Mouse (Mus musculus): Measurements from ENCODE around the gene Pbx1. TPM values are rescaled to one million over a fixed set of nuclear protein-coding genes. Genes with fewer than 3 reads are reported as not detected.

Gene Pbx1
- polyA plus RNA-seq, 1 experiment from 2014 or later, result 2.0 TPM

GRCm38 (mm10) chr1:168236101-168236500 lies 196.0 kb downstream of the Pbx1 start:
- no peak for ATAC-seq (ENCODE audit: insufficient read depth)
- Histone ChIP-seq H3K27me3 (no peaks in the 10 kb centered on the region), H3K4me1 (replicated peaks) (no peaks in the 10 kb centered on the region), H3K36me3 (replicated peaks) (no peaks in the 10 kb centered on the region), H3K9ac (no peak overlapping the region), H3K27ac (replicated peaks) (no peak overlapping the region), H3K9me3 (replicated peaks) (no peaks in the 10 kb centered on the region), H3K4me3 (replicated peaks) (no peak overlapping the region), H3K4me2 (no peak overlapping the region)
- 51% methylated on average over 5 of the region's 5 CpGs for WGBS (ENCODE audit: insufficient replicate concordance)

- H3K4me3 ChIP-seq (replicated peaks), result no peak overlapping the region
- H3K36me3 ChIP-seq (replicated peaks), result no peaks in the 10 kb centered on the region
- H3K9me3 ChIP-seq (replicated peaks), result no peaks in the 10 kb centered on the region
- 71% methylated on average over 11 of the region's 11 CpGs for WGBS (ENCODE audit: insufficient replicate concordance)
- ATAC-seq (ENCODE audit: insufficient read depth), result no peak
- no peak overlapping the region for H3K9ac ChIP-seq
- no peaks in the 10 kb centered on the region for H3K27me3 ChIP-seq
- no peak overlapping the region for H3K27ac ChIP-seq (replicated peaks)
- no peaks in the 10 kb centered on the region for H3K4me1 ChIP-seq (replicated peaks)
- no peak overlapping the region for H3K4me2 ChIP-seq
These were observed 197.7 kb downstream of the Pbx1 start for GRCm38 (mm10) chr1:168234355-168234754.

DNA sequence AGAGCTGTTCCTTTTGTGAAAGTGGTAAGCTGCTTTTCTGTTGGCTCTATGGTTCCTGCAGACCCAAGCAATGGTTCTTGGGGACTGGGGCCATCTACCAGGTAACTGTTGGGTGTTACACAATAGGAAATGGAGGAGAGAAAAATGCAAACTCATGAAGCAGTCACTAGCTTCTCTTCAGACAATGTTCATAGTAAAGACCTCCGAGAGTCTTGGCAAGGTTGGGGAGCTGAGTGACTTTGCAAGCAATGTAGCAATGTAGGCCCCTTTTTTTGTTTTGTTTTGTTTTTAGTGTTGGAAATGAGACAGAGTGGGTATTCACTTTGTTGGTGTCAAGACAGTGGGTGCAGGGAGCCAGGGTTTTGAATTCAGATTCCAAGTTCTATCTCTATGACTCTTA lies 198.9 kb downstream of the Pbx1 start:
- Histone ChIP-seq H3K27ac (replicated peaks) (no peak overlapping the region), H3K9me3 (replicated peaks) (no peaks in the 10 kb centered on the region), H3K4me1 (replicated peaks) (no peaks in the 10 kb centered on the region), H3K36me3 (replicated peaks) (no peaks in the 10 kb centered on the region), H3K27me3 (no peaks in the 10 kb centered on the region), H3K4me3 (replicated peaks) (no peak overlapping the region), H3K4me2 (no peak overlapping the region), H3K9ac (no peak overlapping the region)
- WGBS (ENCODE audit: insufficient replicate concordance), result 78% methylated on average over 1 of the region's 1 CpGs
- ATAC-seq (ENCODE audit: insufficient read depth), result no peak

DNA sequence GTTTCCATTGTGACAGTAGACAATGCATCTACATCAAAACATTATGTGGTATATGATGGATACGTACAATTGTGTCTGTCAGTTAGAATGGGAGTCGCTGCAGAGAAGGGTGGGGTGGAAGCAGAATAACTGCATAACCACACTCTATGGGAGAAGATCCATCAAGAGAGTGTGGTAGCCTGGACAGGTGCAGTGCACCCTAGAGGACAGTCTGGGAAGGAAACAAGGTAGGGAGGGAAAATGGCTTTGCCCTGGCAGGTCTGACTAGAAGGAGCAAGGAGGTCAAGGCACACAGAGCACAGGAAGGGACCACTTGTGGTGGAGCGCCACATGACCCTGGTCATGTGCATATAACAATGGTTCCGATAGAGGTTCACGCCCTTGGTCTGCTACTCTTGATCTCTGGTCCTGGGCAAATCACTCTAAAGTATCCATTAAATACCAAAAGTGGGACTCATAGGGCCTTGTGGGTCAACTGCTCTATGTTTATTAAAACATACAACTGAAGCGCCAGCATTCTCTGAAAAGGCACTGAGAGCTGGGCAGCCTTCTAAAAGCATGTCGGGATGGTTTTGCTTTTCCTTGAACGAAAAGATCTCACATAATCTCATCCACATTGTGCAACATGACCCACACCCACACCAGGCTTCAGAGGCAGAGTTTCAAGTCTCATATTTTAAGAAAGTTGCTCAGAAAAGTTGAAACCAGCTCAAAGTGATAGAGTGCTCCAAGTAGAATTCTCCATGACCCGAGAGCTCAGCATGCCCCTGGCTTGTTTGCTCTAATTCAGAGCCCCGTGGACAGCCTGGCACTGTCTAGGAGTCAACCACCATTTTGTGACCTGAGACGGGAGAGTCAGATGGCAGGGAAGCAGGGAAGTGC lies 200.3 kb downstream of the Pbx1 start:
- no peaks in the 10 kb centered on the region for H3K4me1 ChIP-seq (replicated peaks)
- H3K4me2 ChIP-seq, result no peak overlapping the region
- H3K9ac ChIP-seq, result no peak overlapping the region
- H3K27ac ChIP-seq (replicated peaks), result no peak overlapping the region
- H3K36me3 ChIP-seq (replicated peaks), result no peaks in the 10 kb centered on the region
- no peak for ATAC-seq (ENCODE audit: insufficient read depth)
- H3K9me3 ChIP-seq (replicated peaks), result no peaks in the 10 kb centered on the region
- H3K4me3 ChIP-seq (replicated peaks), result no peak overlapping the region
- WGBS (ENCODE audit: insufficient replicate concordance), result 70% methylated on average over 11 of the region's 11 CpGs
- H3K27me3 ChIP-seq, result no peaks in the 10 kb centered on the region

- Histone ChIP-seq H3K4me3 (replicated peaks) (no peak overlapping the region), H3K4me2 (no peak overlapping the region), H3K27me3 (no peaks in the 10 kb centered on the region), H3K27ac (replicated peaks) (no peak overlapping the region), H3K4me1 (replicated peaks) (peaks cover 6% of the 10 kb centered on the region), H3K9me3 (replicated peaks) (no peaks in the 10 kb centered on the region), H3K36me3 (replicated peaks) (no peaks in the 10 kb centered on the region), H3K9ac (no peak overlapping the region)
- 61% methylated on average over 1 of the region's 1 CpGs for WGBS (ENCODE audit: insufficient replicate concordance)
- no peak for ATAC-seq (ENCODE audit: insufficient read depth)
These were observed 201.2 kb downstream of the Pbx1 start for GRCm38 (mm10) chr1:168230858-168231257.

- H3K4me3 ChIP-seq (replicated peaks), result no peak overlapping the region
- ATAC-seq (ENCODE audit: insufficient read depth), result no peak
- no peaks in the 10 kb centered on the region for H3K9me3 ChIP-seq (replicated peaks)
- H3K4me2 ChIP-seq, result no peak overlapping the region
- WGBS (ENCODE audit: insufficient replicate concordance), result 60% methylated on average over 4 of the region's 4 CpGs
- H3K9ac ChIP-seq, result no peak overlapping the region
- no peaks in the 10 kb centered on the region for H3K36me3 ChIP-seq (replicated peaks)
- no peaks in the 10 kb centered on the region for H3K27me3 ChIP-seq
- no peak overlapping the region for H3K27ac ChIP-seq (replicated peaks)
- peaks cover 8% of the 10 kb centered on the region for H3K4me1 ChIP-seq (replicated peaks)
These were observed 201.9 kb downstream of the Pbx1 start for GRCm38 (mm10) chr1:168230134-168230533.

GRCm38 (mm10) chr1:168228756-168229526 lies 203.1 kb downstream of the Pbx1 start:
- Histone ChIP-seq H3K36me3 (replicated peaks) (no peaks in the 10 kb centered on the region), H3K4me3 (replicated peaks) (no peak overlapping the region), H3K27ac (replicated peaks) (no peak overlapping the region), H3K4me1 (replicated peaks) (peaks cover 8% of the 10 kb centered on the region), H3K9ac (no peak overlapping the region), H3K4me2 (no peak overlapping the region), H3K9me3 (replicated peaks) (no peaks in the 10 kb centered on the region), H3K27me3 (no peaks in the 10 kb centered on the region)
- 60% methylated on average over 6 of the region's 6 CpGs for WGBS (ENCODE audit: insufficient replicate concordance)
- ATAC-seq (ENCODE audit: insufficient read depth), result no peak

- WGBS (ENCODE audit: insufficient replicate concordance), result 26% methylated on average over 6 of the region's 6 CpGs
- Histone ChIP-seq H3K4me3 (replicated peaks) (no peak overlapping the region), H3K4me2 (no peak overlapping the region), H3K27ac (replicated peaks) (no peak overlapping the region), H3K4me1 (replicated peaks) (peaks cover 8% of the 10 kb centered on the region), H3K9me3 (replicated peaks) (no peaks in the 10 kb centered on the region), H3K9ac (no peak overlapping the region), H3K27me3 (no peaks in the 10 kb centered on the region), H3K36me3 (replicated peaks) (no peaks in the 10 kb centered on the region)
- ATAC-seq (ENCODE audit: insufficient read depth), result no peak
These were observed 205.9 kb downstream of the Pbx1 start for GRCm38 (mm10) chr1:168226150-168226549.

- Histone ChIP-seq H3K4me2 (no peak overlapping the region), H3K27ac (replicated peaks) (no peak overlapping the region), H3K9ac (no peak overlapping the region), H3K4me1 (replicated peaks) (peaks cover 8% of the 10 kb centered on the region), H3K4me3 (replicated peaks) (no peak overlapping the region), H3K36me3 (replicated peaks) (no peaks in the 10 kb centered on the region), H3K27me3 (no peaks in the 10 kb centered on the region), H3K9me3 (replicated peaks) (no peaks in the 10 kb centered on the region)
- 36% methylated on average over 7 of the region's 7 CpGs for WGBS (ENCODE audit: insufficient replicate concordance)
- ATAC-seq (ENCODE audit: insufficient read depth), result 0 out of 2 replicates have a peak, but pooled peaks have one; percentile 8
These were observed 206.4 kb downstream of the Pbx1 start for GRCm38 (mm10) chr1:168225595-168226127.

DNA sequence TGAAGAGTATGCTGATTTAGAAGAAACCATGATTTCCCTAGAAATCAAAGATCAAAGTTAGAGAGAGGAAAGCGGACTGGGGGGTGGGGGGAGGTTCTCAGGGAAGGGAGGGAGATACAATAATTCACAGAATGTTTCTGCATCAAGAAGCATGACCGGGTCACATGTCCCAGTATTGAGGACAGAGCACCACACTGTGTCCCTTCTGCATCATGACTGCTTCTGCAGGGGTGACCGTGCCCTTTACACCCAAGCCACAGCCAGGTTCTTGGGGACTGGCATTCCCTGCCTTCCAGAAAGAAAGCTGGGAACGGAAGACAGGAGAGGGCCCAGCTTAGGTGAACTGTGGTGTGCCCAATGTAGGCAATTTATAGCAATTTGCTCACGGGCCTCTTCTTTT lies 207.9 kb downstream of the Pbx1 start:
- H3K36me3 ChIP-seq (replicated peaks), result no peaks in the 10 kb centered on the region
- no peaks in the 10 kb centered on the region for H3K27me3 ChIP-seq
- H3K4me3 ChIP-seq (replicated peaks), result no peak overlapping the region
- H3K4me1 ChIP-seq (replicated peaks), result peaks cover 8% of the 10 kb centered on the region
- no peaks in the 10 kb centered on the region for H3K9me3 ChIP-seq (replicated peaks)
- 70% methylated on average over 5 of the region's 5 CpGs for WGBS (ENCODE audit: insufficient replicate concordance)
- no peak overlapping the region for H3K27ac ChIP-seq (replicated peaks)
- H3K9ac ChIP-seq, result no peak overlapping the region
- ATAC-seq (ENCODE audit: insufficient read depth), result no peak
- no peak overlapping the region for H3K4me2 ChIP-seq

GRCm38 (mm10) chr1:168222794-168223193 lies 209.3 kb downstream of the Pbx1 start:
- Histone ChIP-seq H3K9ac (no peak overlapping the region), H3K36me3 (replicated peaks) (no peaks in the 10 kb centered on the region), H3K4me3 (replicated peaks) (no peak overlapping the region), H3K27me3 (no peaks in the 10 kb centered on the region), H3K4me1 (replicated peaks) (peaks cover 8% of the 10 kb centered on the region), H3K27ac (replicated peaks) (no peak overlapping the region), H3K9me3 (replicated peaks) (no peaks in the 10 kb centered on the region), H3K4me2 (no peak overlapping the region)
- no peak for ATAC-seq (ENCODE audit: insufficient read depth)
- 73% methylated on average over 7 of the region's 7 CpGs for WGBS (ENCODE audit: insufficient replicate concordance)
